Mouse (Mus musculus): ENCODE results near the gene Vnn1.

The Vnn1 gene

DNA sequence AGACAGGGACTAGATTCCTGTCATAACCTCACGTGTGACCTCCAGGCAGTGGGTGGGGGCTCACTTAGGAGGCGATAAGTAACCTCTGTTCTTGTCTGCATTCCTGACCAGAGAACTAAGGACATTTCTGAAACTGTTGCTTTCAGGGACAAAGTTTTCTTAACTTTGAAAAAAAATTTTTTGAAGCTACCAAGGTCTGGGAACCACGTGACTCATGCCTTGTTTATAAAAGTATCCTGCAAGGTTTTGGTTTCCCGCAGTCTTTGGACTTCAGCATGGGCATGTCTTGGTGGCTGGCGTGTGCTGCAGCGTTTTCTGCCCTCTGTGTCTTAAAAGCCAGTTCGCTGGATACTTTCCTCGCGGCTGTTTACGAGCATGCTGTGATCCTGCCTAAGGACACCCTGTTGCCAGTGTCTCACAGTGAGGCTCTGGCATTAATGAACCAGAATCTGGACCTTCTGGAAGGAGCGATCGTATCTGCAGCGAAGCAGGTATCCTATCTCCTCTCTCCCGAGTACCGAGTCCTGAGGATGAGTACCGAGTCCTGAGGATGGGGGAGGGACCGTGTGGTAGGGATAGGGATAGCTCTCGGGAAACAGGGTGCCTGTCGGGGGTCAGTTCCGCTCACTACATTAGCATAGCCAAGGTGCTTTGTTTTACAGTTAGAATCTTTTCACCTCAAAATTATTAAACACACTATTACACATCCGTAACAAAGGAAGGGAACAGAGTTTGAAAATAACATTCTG is at the start of gene Vnn1:
Vnn1 (plus strand) TSS at position 88 of the 749 bp plus-strand sequence.
- peak; percentile 23 for DNase-seq (ENCODE audit: low read depth, low spot score)

DNA sequence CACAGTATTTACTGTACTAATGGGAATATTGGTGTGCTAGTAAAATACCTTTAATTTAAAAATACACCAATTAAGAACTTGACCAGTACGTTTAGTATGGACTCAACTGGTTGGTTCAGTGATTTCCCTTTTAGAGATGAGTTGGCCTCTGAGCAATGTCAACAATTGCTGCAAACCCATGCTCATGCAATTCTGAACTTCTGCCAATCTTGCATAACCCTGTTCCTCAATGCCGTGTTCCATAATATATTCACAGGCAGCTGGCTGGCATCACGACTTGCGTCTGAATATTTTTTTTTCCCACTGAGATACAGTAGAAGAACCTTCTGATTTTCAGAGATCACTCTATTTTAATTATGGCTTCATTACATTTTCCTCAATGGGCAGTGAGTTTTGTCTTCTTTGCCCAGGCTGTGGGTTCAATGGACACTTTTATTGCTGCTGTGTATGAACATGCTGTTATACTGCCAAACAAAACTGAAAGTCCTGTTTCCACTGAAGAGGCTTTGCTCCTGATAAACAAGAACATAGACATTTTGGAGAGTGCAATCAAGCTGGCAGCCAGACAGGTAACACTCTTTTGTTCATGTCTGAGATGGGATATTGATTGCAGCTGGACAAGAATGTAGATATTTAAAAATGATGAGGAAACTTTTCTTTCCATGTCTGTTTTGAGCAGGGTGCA is 43.1 kb upstream of the Vnn1 start, which contains the start of gene Vnn3:
Vnn3 (plus strand) TSS at position 235 of the 685 bp plus-strand sequence.
- no peak for DNase-seq (ENCODE audit: low read depth, low spot score)

DNA sequence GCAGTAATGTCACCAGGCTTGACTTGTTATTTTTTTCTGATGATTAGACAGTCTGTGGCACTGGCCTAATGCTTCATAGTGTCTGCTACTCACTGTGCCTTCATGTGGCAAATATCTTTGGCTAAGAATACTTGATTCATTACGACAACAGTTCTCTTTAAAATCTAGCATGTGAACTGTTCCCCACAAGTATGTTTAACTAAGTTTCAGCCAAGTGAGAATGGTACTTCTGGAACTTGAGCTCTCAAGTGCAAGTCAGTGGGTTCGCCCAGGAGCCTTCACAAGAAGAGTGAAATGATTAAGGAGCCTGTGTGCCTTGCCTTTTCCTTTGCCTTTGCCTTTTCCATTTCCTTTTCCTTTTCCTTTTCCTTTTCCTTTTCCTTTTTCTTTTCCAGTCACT is 42.4 kb upstream of the Vnn1 start:
- DNase-seq (ENCODE audit: low read depth, low spot score) = no peak

DNA sequence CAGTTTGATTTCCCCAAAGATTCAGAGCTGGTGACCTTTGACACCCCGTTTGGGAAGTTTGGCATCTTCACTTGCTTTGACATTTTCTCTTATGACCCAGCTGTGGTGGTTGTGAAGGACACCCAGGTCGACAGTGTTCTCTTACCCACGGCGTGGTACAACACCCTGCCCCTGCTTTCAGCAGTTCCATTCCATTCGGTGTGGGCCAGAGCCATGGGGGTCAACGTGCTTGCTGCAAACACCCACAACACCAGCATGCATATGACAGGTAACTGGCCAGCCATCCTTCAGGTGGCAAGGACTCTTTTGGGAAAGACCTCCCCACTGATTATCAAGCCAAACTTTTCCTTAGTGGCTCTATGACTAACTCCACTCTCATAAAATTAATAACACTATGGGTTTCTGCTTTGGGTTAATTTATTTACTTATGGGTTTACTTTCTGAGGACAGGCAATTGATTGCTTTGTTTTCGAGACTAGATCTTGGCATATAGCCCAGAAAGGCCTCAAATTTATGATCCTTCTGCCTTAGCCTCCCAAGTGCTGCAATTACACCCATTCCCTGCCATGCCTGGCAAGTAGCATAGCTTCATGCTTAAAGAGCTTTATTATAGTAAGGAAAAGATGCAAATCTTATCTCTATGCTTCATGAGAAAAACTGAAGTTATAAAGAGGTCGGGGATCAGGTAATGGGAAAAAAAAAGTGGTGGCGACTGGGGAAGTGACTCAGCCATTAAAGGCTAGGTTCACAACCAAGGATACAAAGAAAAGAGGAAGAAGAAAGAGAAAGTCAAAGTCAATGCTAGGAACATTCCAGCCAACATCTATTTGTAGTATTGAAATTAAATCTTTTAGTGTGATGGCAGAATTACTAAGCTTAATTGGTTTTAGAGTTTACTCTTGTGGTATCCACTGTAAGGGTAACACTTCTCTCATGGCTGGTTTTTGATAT is 29.9 kb upstream of the Vnn1 start:
- peak; percentile 8 for DNase-seq (ENCODE audit: low read depth, low spot score)

DNA sequence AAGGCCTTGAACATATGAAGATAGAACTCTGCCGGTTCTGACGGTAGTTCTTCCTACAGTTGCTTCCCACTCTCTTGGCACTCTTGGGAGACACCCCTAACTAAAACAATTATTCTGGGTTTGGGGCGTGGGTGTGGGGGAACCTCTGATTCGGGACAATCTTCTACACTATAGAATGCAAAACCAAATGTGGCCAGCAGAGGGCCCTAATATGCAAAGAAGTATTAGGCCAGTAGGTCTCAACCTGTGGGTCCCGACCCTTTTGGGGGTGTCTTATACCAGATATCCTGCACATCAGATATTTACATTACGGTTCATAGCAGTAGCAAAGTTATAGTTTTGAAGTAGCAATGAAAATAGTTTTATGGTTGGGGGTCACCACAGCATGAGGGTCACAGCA is 13.8 kb upstream of the Vnn1 start:
- peak; percentile 15 for DNase-seq (ENCODE audit: low read depth, low spot score)

DNA sequence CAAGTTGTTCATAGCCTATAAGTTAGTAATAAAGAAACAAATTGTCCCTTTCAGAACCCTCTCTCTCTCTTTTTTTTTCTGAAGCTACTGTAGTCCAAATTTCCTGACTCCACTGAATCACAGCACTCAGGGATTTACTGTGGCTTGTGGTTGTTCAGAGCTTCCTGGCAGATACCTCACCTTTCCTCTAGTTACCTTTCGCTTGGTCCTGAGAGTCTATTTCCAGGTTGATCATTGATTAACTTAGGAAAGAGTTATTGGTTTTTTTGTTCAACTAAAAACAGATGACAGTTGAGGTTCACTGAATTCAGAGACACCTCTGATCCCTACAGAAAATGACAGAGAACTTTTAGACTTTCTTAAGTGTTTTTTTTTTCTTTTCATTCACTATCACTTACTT is 9.6 kb upstream of the Vnn1 start:
- DNase-seq (ENCODE audit: low read depth, low spot score) = no peak

DNA sequence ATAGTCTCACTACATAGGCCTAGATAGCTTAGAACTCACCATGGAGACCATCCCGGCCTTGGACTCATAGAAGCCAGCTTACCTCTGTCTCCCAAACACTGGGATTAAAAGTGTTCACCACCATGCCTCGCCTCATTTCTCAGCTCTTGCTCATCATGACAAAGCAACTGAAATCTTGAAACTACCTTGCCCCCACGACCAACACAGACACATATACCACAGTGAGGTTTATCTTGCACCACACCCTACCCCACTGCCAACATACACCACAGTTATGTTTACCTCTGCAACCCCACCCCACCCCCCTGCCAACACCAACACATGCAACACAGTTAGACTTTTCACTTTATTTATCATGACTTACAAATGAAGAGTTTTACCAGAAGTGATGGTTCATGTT is 8.4 kb upstream of the Vnn1 start:
- DNase-seq (ENCODE audit: low read depth, low spot score) = no peak

DNA sequence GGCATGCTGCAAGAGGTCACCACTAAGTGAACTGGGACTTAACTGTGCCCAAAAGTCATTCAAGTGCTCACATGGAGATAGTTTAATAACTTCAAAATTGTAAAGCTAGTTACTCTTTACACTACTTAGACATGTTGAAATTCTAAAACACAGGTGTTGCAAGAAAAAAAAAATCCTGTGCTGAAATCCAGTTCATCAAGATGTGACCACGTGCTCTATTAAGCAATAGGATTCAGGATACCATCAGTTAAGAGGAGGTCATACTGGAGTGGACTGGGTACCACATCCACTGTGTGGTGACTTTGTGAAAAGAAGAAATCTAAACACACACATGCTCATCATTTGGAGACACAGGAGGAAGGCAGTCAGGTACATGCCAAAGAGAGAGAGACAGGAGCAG is 1.5 kb upstream of the Vnn1 start:
- DNase-seq (ENCODE audit: low read depth, low spot score) = no peak

DNA sequence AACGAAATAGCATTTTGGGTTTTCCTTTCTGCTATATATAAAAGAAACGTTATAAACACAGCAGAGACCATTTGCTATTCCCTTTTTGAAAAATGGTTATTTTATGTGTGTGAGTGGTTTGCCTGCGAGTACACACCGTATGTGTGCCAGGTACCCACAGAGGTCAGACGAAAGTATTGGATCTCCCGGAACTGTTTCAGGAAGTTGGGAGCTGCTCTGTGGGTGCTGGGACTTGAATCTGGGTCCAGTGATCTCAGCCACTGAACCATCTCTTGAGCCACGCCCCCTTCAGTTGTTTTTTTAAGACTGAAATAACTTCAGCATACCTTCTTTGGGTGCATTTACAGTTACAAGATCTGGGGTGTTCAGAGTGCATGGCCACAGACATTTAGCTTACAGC is 888 bp downstream of the Vnn1 start:
- no peak for DNase-seq (ENCODE audit: low read depth, low spot score)

DNA sequence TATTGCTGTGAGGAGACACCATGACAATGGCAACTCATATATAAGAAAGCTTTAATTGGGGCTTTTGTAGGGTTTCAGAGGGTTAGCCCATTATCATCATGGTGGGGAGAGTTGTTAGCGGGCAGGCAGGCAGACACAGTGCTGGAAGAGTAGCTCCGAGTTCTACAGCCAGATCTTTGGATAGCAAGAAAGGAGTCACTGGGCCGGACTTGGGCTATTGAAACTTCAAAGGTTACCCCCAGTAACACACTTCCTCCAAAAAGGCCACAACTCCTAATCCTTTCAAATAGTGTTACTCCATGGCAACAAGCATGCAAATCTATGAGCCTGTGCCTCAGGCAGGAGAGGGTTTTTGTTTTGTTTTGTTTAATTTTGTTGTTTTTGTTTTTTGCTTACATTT is 6.6 kb downstream of the Vnn1 start:
- DNase-seq (ENCODE audit: low read depth, low spot score) = no peak

DNA sequence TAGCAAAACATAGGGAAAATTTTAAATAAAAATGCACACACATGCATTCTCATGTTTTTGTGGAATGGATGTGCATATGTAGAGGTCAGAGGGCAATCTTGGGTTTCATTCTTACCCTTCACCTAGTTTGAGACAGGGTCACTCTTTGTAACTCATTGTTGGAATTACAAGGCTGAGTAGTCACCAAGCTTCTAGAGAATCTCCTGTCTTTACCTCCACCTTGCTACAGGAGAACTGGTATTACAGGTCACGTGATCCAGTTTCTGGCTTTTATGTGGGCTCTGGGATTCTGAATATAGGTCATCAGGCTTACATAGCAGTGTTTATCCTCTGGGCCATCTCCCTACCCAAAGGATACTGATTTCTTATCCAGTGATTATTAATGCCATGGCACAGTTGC is 11.2 kb downstream of the Vnn1 start:
- DNase-seq (ENCODE audit: low read depth, low spot score) = no peak

DNA sequence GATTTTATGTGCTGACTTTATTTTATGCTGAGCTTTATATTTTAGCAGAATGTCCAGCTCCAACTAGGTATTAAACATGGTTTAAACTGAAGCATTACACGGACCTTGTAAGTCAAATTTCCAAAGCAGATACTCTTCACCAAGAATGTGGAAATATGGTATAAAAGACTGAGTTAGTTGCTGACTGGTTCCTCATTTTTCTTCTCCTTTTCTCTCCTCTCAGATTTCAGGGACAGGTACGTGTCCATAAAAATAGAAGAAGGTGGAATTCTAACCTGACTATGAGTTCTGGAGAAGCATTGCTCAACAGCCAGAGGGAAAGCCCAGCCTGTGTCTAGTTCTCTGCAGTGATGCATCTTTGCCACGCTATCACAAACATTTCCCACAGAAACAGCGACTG is 25.6 kb downstream of the Vnn1 start, which contains the start of gene Taar1:
Taar1 (plus strand) TSS at position 301 of the 400 bp plus-strand sequence.
- no peak for DNase-seq (ENCODE audit: low read depth, low spot score)

DNA sequence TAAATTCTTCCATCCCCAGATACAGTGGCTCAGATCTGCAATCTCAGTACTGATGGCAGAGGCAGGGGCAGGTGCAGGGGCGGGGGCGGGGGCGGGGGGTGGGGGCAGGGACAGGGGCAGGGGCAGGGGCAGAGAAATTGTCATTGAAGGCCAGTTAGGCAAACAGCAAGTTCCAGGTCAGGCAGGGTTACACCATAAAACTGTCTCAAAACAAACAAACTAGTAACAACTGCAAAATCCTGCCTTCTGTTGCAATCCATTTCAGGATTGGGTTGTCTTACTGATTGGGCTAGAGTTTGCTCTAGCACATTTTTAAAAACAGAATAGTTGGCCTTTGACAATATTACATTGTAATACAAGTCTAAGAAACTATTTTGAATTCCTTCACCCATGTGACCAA is 28.0 kb downstream of the Vnn1 start:
- no peak for DNase-seq (ENCODE audit: low read depth, low spot score)

DNA sequence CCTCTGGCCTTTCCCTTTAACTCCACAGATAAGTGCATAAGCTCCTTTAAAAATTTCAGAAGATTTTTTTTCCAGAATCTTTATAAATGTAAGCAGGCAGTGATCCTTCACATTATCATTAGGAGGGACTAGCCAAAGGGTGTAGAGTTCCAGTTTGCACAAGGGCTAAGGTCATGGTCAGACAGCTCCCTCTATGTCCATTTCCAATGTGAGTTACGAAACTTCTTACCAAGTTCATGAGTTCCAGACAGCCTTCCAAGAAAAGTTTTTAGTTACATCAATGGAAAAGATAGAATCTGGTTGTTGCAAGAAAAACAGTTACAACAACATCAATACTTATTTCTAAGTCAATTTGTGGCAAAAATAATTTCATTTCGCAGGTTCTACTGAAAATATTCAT is 29.5 kb downstream of the Vnn1 start:
- no peak for DNase-seq (ENCODE audit: low read depth, low spot score)

DNA sequence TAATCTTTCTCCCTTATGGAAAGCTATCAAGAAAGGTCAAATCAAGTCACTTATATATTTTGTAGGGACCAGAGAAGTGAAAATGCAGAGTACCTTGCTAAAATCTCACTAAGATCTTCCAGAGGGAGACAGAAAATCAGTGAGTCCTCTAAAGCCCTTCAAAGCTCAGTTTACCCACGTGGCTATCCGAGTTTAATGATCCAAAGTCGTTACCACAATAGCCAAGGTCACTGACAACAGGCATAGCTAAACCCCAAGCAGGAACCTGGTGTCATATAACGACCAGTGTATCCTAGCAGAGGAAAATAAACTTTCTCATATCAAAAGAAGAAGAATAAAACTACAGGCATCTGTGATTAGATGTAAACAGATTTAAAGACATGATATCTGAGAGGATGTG is 43.1 kb downstream of the Vnn1 start:
- no peak for DNase-seq (ENCODE audit: low read depth, low spot score)

DNA sequence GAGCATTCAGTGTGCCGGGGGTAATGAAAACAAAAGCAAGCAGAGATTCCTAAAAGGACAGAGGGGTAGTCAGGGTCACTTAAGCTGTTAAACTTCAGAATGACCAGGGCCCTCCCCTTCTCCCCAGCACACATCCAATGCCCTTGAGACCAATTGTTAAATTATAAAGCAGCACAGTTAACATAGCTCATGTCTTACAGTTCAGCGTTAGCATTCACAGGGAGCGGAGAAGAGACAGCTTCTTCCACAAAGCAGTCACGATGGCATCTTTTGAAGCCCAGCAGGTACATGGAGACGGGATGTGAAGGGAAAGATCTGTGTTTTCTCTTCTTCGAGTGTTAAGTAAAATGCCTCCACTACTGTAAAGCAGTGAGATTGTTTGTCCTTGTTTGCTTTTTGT is 43.8 kb downstream of the Vnn1 start, which contains the start of gene Taar2:
Taar2 (plus strand) TSS at position 261 of the 400 bp plus-strand sequence.
- peak; percentile 9 for DNase-seq (ENCODE audit: low read depth, low spot score)

DNA sequence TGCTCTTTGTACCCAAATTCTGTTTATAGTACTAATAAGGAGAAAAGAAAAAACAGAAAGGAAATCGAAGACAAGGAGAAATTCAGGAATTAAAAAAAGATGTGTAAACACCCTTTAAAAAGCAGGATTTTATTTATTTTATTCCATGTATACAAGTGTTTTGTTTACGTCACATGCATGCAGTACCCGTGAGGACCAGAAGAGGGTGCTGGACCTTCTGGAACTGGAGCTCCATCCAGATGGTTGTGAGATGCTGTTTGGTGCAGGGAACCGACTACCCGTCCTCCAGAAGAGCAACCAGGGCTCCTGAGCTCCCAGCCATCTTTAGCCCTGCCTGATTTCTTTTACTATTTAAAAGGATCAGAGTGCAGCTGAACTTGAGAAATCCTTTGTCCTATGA is 48.0 kb downstream of the Vnn1 start:
- peak; percentile 7 for DNase-seq (ENCODE audit: low read depth, low spot score)

DNA sequence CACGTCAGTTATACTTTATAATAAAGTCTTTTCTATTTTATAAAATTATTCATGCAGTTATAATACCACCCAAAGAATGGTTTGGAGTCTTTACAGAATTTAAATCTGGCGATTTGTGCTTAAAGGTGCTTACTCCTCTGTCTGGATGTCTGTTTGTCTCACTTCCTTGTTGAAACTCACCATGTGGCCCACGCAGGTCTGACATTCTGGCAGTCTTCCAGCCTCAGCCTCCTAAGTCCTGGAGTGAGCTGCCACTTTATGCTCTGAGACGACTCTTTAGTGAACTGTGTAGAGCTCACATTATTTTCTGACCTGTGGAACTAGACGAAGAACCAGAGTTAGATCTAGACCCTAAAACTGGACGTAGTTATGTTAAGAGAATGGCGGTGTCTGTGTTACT is 53.5 kb downstream of the Vnn1 start:
- no peak for DNase-seq (ENCODE audit: low read depth, low spot score)

DNA sequence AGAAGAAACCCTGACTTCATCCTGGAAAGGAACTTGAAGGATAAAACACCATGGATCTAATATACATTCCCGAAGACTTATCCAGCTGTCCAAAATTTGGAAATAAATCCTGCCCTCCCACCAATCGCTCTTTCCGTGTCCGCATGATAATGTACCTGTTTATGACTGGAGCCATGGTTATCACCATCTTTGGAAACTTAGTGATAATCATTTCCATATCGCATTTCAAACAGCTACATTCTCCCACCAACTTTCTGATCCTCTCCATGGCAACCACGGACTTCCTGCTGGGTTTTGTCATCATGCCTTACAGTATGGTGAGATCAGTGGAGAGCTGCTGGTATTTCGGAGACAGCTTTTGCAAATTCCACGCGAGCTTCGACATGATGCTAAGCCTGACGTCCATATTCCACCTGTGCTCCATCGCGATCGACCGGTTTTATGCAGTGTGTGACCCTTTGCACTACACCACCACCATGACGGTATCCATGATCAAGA is 55.1 kb downstream of the Vnn1 start, which contains the start of gene Taar3:
Taar3 (plus strand) TSS at position 51 of the 498 bp plus-strand sequence.
- DNase-seq (ENCODE audit: low read depth, low spot score) = peak; percentile 21

DNA sequence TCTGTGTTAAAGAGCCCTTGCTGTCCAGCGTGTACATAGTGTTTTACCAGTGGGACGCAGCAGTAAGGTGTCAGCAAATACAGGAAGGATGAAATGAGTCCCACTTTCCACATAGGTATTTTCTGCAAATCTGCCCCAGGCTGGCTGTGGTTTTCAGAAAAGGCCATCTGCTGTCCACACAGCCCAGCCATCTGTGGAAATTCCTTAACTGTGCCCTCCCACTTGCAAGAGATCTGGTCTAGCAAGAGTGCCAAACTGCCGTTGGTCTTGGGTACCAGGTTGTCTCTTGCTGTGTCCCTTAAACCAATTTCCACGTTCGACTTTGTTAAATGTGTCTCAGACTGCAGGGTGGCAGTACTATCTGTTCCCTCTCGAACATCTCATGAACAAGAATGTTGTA is 57.2 kb downstream of the Vnn1 start:
- DNase-seq (ENCODE audit: low read depth, low spot score) = no peak

All from mesoderm, embryonic 11.5 days (tissue).